Mouse (Mus musculus): ENCODE measurements around the gene Tnp2. TPM values are rescaled to one million over a fixed set of nuclear protein-coding genes. Genes with fewer than 3 reads are reported as not detected.

The Tnp2 gene
- total RNA-seq, 2 experiments from 2014 or later, result not detected

GRCm38 (mm10) chr16:10790702-10791101, 2.2 kb upstream of the Tnp2 start, which contains the start of gene Prm3:
TSS of gene Prm3 (minus strand) at chr16:10790914.
- no peak for DNase-seq (ENCODE audit: low spot score in 2 of 2)

- DNase-seq (ENCODE audit: low spot score in 2 of 2), result no peak
Measured at GRCm38 (mm10) chr16:10788866-10789265, 406 bp upstream of the Tnp2 start.

- DNase-seq (ENCODE audit: low spot score in 2 of 2), result no peak
Measured at GRCm38 (mm10) chr16:10787548-10788058, 857 bp downstream of the Tnp2 start.

DNA sequence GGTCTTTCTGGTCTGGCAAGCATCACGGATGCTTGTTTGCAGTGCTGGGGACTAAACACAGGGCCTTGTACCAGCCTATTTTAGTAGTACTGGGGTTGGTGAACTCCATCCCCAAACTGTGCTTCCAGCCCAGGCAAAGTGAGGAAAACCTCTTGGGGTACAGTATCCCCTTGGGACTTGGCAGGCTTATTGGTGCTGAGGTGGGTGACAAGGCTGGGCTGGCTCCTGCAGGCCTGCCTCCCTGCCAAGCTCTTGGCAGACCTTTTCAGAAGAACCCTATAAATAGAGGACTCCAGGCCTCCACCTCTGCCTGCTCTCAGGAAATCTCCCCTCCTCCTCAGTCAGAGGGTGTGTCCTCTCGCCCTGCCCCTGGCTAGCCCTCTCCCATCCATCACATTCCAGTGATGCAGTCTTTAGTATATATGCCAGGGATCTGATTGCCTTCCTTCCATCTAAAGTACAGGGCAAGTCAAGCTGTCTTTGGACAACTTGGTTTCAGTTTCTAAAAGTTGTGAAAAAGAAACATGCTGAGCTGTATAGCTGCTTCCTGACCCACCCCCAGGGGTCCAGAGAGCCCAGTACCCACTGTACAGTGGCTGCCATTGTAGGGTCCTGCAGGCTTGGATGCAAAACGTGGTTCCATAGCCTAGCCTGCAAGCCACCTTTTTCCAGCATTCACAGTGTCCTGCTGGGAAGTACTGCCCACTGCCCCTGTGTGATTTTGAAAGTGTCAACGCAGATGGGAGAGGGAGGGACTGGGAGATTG, 1.5 kb downstream of the Tnp2 start:
- no peak for DNase-seq (ENCODE audit: low spot score in 2 of 2)

DNA sequence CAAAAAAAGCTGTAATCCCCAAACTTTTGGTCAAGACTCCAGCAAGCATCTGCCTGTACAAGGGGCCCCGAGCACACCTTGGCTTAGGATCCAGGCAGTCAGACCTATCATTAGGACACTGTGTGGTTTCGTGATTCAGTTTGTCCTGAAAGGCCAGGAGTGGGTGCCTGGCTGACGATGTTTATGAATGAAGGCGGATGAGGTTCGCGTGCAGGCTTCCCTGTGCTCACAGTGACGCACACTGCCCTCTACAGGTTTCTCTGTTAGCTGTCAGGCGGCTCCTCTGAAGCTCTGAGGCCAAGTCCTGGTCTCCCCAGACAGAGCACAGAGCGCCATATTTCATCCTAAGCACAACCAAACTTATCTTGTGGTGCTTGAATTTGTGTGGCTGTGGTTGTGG, 2.2 kb downstream of the Tnp2 start:
- DNase-seq (ENCODE audit: low spot score in 2 of 2), result peak; percentile 66 to 68

DNA sequence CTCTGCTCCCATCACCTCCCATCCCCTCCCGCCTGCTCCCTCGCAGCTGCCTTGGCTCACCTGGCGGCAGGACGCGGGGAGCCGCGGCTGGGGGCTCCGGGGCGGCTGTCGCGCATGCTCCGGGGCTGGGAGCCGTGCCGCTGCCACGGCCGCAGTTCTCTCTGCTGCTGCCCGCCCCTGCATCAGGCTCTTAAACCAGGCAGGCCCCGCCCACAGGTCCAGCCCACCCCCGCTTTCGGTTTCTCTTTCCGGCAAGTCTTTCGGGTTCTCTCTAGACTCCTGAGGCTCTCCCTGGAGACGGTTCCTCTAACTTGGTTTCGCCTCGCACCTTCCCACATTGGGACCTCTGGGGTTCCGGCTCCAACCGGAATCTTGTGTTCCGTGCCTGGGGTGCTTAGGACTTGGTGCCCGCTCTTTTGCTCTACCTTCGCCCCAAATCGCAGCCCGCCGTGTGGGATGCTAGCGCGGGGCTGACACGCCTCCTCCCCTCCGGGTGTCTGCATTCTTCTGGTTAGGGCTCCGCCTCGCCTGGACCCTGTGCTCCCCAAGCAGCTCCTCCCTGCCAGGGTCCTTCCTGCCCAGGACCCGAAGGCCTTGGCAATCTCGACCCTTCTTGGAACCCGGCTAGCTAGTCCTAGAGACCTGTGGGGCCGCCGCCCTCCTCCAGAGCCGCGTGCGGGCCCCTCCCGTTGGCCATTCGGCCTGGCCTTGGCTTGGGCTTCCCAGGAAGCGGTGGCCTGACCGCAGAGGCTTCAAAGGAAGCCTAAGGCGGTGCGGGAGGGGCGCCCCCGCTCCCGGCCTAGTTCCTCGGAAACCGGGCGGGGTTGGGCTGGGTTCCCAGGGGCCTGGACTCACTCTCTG, 2.9 kb downstream of the Tnp2 start, which contains the start of gene Socs1:
Gene Socs1, minus strand, starts transcription at position 166 of the 861 bp plus-strand sequence.
- peak; percentile 90 to 92 for DNase-seq (ENCODE audit: low spot score in 2 of 2)

DNA sequence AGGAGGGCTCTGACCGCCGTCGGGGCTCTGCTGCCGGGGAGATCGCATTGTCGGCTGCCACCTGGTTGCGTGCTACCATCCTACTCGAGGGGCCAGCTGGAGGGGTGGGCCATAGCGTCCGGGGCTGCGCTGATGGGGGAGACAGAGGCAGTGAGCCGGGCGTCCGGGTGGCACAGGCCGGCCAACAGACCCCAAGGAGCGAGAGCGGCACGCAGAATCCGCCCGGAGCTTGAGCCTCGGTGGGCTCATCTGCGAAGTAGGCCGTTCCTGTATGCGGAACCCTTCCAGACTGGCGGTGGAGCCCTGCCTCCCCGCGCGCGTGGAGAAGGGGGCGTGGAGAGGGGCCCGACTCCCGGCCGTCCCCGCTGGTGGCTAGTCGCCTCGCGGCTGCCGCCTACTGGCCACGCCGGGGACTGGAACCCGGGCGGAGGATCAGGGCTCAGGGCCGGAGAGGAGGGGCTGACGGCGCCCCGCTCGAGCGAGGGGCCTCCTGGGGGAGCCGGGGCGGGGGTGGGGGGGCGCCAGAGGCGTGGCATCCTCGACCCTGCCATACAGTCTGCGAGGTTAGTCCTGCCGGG, 3.6 kb downstream of the Tnp2 start:
- peak; percentile 96 for DNase-seq (ENCODE audit: low spot score in 2 of 2)

- peak in 1 of 2 experiments; percentile 43 for DNase-seq (ENCODE audit: low spot score in 2 of 2)
Measured at GRCm38 (mm10) chr16:10783883-10784792, 4.3 kb downstream of the Tnp2 start.

GRCm38 (mm10) chr16:10783451-10783850, 5.0 kb downstream of the Tnp2 start:
- DNase-seq (ENCODE audit: low spot score in 2 of 2), result no peak

DNA sequence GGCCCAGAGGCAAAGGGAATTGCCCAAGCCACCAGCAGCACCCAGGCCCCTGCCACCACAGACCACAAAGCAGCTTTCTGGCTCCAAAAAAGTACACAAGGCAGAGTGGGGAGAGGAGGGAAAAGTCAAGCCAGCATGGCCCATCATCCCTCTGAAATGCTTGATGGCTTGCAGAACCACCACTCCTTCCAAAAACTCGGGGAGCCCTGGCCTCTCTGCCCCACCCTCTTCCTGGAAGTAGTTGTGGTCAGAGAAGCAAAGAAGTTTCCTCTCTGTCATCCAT, 5.4 kb downstream of the Tnp2 start:
- DNase-seq (ENCODE audit: low spot score in 2 of 2), result no peak

GRCm38 (mm10) chr16:10782377-10783151, 5.9 kb downstream of the Tnp2 start:
- DNase-seq (ENCODE audit: low spot score in 2 of 2), result no peak

DNA sequence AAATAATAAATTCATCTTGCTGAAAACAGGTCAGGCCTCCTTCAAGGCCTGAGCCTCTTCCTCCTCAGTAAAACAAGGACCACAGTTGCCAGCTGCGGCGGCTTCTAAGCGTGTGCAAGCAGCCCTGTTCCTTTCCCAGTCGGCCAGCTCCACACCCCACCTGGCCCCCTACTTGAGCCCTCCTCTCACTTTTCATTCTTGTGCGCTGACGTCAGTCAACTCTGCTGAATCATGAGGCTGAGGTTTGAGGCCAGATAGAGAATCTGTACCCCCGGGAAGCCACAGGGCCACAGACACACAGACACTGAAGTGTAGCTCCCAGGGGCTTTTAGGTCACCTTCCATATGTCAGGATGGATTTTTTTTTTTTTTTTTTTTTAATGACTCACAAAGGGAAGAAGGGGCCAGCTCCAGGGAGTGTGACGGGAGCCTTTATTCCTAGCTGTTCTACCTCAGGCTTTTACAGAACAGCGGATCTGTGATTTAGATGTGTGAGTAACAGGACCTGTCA, 6.5 kb downstream of the Tnp2 start:
- DNase-seq (ENCODE audit: low spot score in 2 of 2), result no peak

GRCm38 (mm10) chr16:10780631-10781120, 7.8 kb downstream of the Tnp2 start:
- no peak for DNase-seq (ENCODE audit: low spot score in 2 of 2)

DNA sequence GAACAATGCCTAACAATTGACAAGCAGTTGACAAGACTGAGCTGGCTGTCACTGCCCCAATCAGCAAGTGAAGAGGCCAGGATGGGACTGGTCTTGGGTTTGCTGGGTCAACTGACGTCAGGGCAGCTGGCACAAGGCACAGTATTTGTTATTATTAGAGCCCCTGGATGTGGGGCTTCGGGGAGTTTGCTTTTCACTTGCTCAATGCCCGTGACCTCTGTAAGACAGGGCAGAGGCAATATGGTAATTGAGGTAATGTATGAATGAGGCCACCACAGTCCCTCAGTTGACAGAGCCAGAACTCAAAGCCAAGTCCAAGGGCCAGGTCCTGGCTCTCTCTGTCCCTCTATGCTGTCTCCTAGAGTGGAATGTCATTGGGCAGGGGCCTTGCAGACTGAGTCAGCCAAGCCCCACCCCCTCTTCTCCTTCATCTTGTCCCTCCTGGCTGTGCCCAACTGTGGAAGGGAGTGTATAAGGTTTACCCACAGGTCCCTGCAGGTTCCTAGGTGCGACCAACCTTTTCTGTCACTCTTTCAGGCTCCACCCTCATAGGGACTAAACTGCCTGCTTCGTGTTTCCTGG, 10.8 kb downstream of the Tnp2 start:
- DNase-seq (ENCODE audit: low spot score in 2 of 2), result no peak

DNA sequence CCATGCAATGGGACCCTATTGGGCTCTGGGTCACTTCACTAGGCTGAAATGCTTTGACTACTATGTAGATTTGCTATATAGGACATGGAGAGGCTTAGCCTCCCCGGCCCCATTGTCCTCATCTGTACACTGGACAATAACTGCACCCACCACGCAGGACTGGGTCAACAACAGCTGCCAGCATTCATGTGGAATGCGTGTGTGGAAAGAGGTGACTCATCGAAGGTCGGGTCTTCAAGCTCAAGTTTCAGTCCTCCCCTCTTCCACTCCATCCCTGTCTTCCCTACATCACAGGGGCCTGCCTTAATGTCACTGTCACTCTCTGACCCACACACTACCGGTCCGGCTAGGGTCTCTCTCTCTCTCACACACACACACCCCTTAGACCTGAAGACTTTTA, 12.1 kb downstream of the Tnp2 start:
- DNase-seq (ENCODE audit: low spot score in 2 of 2), result peak in 1 of 2 experiments; percentile 40

- DNase-seq (ENCODE audit: low spot score in 2 of 2), result no peak
Measured at GRCm38 (mm10) chr16:10774726-10775125, 13.7 kb downstream of the Tnp2 start.

- no peak for DNase-seq (ENCODE audit: low spot score in 2 of 2)
Measured at GRCm38 (mm10) chr16:10773543-10773942, 14.9 kb downstream of the Tnp2 start.

- no peak for DNase-seq (ENCODE audit: low spot score in 2 of 2)
Measured at GRCm38 (mm10) chr16:10771769-10772510, 16.5 kb downstream of the Tnp2 start.

Data from adrenal gland, adult 18-20 months (tissue).